ENCODE assay signal across 24 mouse cellular contexts in the genomic region with DNA sequence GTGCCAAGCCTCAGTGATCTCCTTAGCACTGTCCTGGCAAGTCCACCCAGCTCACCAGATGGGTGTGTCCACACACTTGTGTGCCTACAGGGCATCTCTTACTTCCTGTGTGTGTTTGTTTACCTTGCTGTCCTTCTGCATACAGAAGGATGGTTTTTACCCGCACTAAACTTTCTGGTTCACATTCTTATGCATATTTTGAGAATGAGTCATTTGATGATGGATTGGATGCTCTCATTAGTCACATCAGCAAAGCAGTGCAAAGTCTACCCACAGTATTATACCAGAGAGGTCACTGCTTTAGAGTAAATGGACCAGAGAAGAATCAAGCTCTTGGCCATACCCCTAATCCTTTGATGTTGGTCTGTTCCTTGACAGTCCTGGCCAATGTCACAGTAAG.
"Had no signal": no experiment of that assay in that cellular context is flagged by ENCODE, and none has a peak within 500 bp of the region (broad histone marks: within the 10 kb centered on the region; RNA-seq: fewer than 3 reads in every experiment).

No protein-coding gene starts in this region.

- H3K27me3 ChIP-seq: limb, embryonic 15.5 days; stomach, embryonic 15.5 days had no signal

- H3K27ac ChIP-seq: kidney, postnatal 0 days; layer of hippocampus, adult 2 months; left cerebral cortex, adult 2 months; limb, embryonic 12.5 days; limb, embryonic 15.5 days; liver, embryonic 14.5 days; macrophage; neural tube, embryonic 12.5 days; neural tube, embryonic 15.5 days; stomach, embryonic 15.5 days had no signal

- H3K4me3 ChIP-seq: layer of hippocampus, adult 2 months; left cerebral cortex, adult 2 months; limb, embryonic 12.5 days; limb, embryonic 15.5 days; neural tube, embryonic 12.5 days; neural tube, embryonic 15.5 days; stomach, embryonic 15.5 days had no signal

- ATAC-seq: liver, postnatal 0 days; lung, postnatal 0 days had no signal

- H3K4me1 ChIP-seq: limb, embryonic 12.5 days; limb, embryonic 15.5 days; stomach, embryonic 15.5 days had no signal

- H3K9ac ChIP-seq: limb, embryonic 12.5 days; limb, embryonic 15.5 days; liver, embryonic 14.5 days; liver, postnatal 0 days; lung, embryonic 14.5 days; neural tube, embryonic 12.5 days; neural tube, embryonic 15.5 days; stomach, embryonic 15.5 days had no signal

- H3K9me3 ChIP-seq: limb, embryonic 12.5 days; limb, embryonic 15.5 days; neural tube, embryonic 12.5 days; neural tube, embryonic 15.5 days; stomach, embryonic 15.5 days had no signal

- H3K4me2 ChIP-seq: limb, embryonic 12.5 days; limb, embryonic 15.5 days; liver, embryonic 11.5 days; lung, embryonic 14.5 days; neural tube, embryonic 12.5 days; neural tube, embryonic 15.5 days; stomach, embryonic 15.5 days had no signal

- DNase-seq: kidney, adult 18-20 months; kidney, adult 9 months; kidney, postnatal 25 days; layer of hippocampus, adult 9-11 months; left cerebral cortex, postnatal 4 days; liver, postnatal 0 days; lung, embryonic 14.5 days; midbrain, embryonic 14.5 days; retina, postnatal 1 day; right cerebral cortex, postnatal 25 days; spleen, adult 18-20 months; thymus, postnatal 25 days had no signal

- H3K36me3 ChIP-seq: limb, embryonic 12.5 days; limb, embryonic 15.5 days; neural tube, embryonic 12.5 days; neural tube, embryonic 15.5 days; stomach, embryonic 15.5 days had no signal
